Mouse (Mus musculus) liver, adult (tissue): ENCODE measurements at regions not wholly inside any gene's neighbourhood (a gene's known extent, or its start where the extent isn't known, plus 50 kb on each side); places are given as distances from the start of the nearest gene placed in this dataset.

Source experiments
- GATA4 ChIP-seq: IDR thresholded peaks from 2 replicates; pipeline ENCODE4 v1.6.1; 2014; ENCODE audit warnings: mild to moderate bottlenecking, low read length; ENCODE audit not compliant: insufficient replicate concordance

GRCm38 (mm10) chr6:100421706-100422578 is 134.7 kb upstream of the Rybp start:
- TF ChIP-seq GATA4, result no peak

- no peak for TF ChIP-seq GATA4
Measured at GRCm38 (mm10) chr6:100420602-100421001, 133.3 kb upstream of the Rybp start.

GRCm38 (mm10) chr6:100419782-100420540 is 132.7 kb upstream of the Rybp start:
- TF ChIP-seq GATA4, result no peak

- TF ChIP-seq GATA4, result no peak
Measured at GRCm38 (mm10) chr6:100416046-100416445, 128.8 kb upstream of the Rybp start.

GRCm38 (mm10) chr6:100415514-100415913 is 128.2 kb upstream of the Rybp start:
- no peak for TF ChIP-seq GATA4

GRCm38 (mm10) chr6:100414836-100415235 is 127.6 kb upstream of the Rybp start:
- no peak for TF ChIP-seq GATA4

- no peak for TF ChIP-seq GATA4
Measured at GRCm38 (mm10) chr6:100412486-100412885, 125.2 kb upstream of the Rybp start.

- TF ChIP-seq GATA4, result no peak
Measured at GRCm38 (mm10) chr6:100411968-100412367, 124.7 kb upstream of the Rybp start.

- TF ChIP-seq GATA4, result no peak
Measured at GRCm38 (mm10) chr6:100410067-100410631, 122.9 kb upstream of the Rybp start.

GRCm38 (mm10) chr6:100408826-100409225 is 121.5 kb upstream of the Rybp start:
- no peak for TF ChIP-seq GATA4

GRCm38 (mm10) chr6:100406504-100406903 is 119.2 kb upstream of the Rybp start:
- TF ChIP-seq GATA4, result no peak

GRCm38 (mm10) chr6:100404161-100404560 is 116.9 kb upstream of the Rybp start:
- no peak for TF ChIP-seq GATA4

- TF ChIP-seq GATA4, result no peak
Measured at GRCm38 (mm10) chr6:100402716-100403115, 115.4 kb upstream of the Rybp start.

GRCm38 (mm10) chr6:100401728-100402127 is 114.4 kb upstream of the Rybp start:
- no peak for TF ChIP-seq GATA4

GRCm38 (mm10) chr6:100396311-100397200 is 109.3 kb upstream of the Rybp start:
- no peak for TF ChIP-seq GATA4
